Mouse (Mus musculus) forebrain, embryonic 11.5 days (tissue): ENCODE measurements at regions not wholly inside any gene's neighbourhood (a gene's known extent, or its start where the extent isn't known, plus 50 kb on each side); places are given as distances from the start of the nearest gene placed in this dataset.

Experiments used
- ATAC-seq: fragments of 200-750 bp; cut with Nextera tagmentation; replicated peaks from 2 replicates; pipeline ENCODE4 v1.8.0; 2017; ENCODE audit warnings: moderate TSS enrichment; ENCODE audit not compliant: low FRiP score
- DNase-seq: peaks from one replicate; pipeline ENCODE4 v3.0.0-alpha.2; 2017; ENCODE audit warnings: low spot score
- H3K27ac ChIP-seq: fragments of 300-500 bp; sonication (generic); 2 replicates; pipeline ENCODE4 v1.5.1; 2014; ENCODE audit warnings: low read depth, low read length
- H3K27me3 ChIP-seq: fragments of 300-500 bp; sonication (generic); 2 replicates; pipeline ENCODE4 v1.6.1; 2014; ENCODE audit warnings: mild to moderate bottlenecking, low read length, mixed read lengths; ENCODE audit not compliant: control insufficient read depth, insufficient read depth
- H3K36me3 ChIP-seq: fragments of 300-500 bp; sonication (generic); 2 replicates; pipeline ENCODE4 v1.6.1; 2014; ENCODE audit warnings: mild to moderate bottlenecking, low read length, moderate library complexity, mixed read lengths; ENCODE audit not compliant: control insufficient read depth, insufficient read depth
- H3K4me1 ChIP-seq: fragments of 300-500 bp; sonication (generic); replicated peaks from 2 replicates; pipeline ENCODE4 v1.6.1; 2014; ENCODE audit warnings: low read length, mixed read lengths; ENCODE audit not compliant: control insufficient read depth, insufficient read depth
- H3K4me2 ChIP-seq: fragments of 300-500 bp; sonication (generic); 2 replicates; pipeline ENCODE4 v1.6.1; 2014; ENCODE audit warnings: low read depth, mild to moderate bottlenecking, low read length, moderate library complexity, mixed read lengths; ENCODE audit not compliant: severe bottlenecking
- H3K4me3 ChIP-seq: fragments of 300-500 bp; sonication (generic); 2 replicates; pipeline ENCODE4 v1.5.1; 2014; ENCODE audit warnings: low read depth, low read length
- H3K9ac ChIP-seq: fragments of 300-500 bp; sonication (generic); 2 replicates; pipeline ENCODE4 v1.6.1; 2014; ENCODE audit warnings: low read length
- H3K9me3 ChIP-seq: fragments of 300-500 bp; sonication (generic); 2 replicates; pipeline ENCODE4 v1.6.1; 2016; ENCODE audit warnings: low read length, mixed read lengths; ENCODE audit not compliant: control insufficient read depth
- WGBS: fragments of 180-500 bp; shearing (Covaris S2); extraction: QIAGEN DNeasy Blood & Tissue Kit; methylation state at CpG from one replicate; pipeline ENCODE4 v1.1.7; 2014; 5-methylcytosine and 5-hydroxymethylcytosine counted together

DNA sequence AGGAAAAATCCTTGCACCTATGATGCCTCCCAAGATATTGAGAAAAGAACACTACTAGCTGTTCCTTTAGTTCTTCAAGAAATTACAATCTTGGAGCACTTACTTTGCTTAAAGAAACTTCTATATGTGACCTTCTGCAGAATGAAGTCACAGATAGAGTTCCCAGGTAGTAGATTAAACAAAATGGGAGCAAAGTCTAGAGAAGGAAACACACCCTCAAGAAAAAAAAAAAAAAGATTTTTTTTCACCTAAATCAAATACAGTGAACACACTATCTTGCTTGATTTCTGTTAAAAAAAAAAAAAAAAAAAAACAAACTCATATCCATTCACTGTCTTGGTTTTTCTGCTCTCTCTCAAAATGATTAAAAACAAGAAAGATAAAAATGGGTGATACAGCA lies 76.6 kb upstream of the Kynu start:
- H3K27ac ChIP-seq, result no peak overlapping the region
- no peak overlapping the region for H3K4me3 ChIP-seq
- no peaks in the 10 kb centered on the region for H3K4me1 ChIP-seq
- H3K36me3 ChIP-seq, result no peaks in the 10 kb centered on the region
- no peak for DNase-seq
- H3K9ac ChIP-seq, result no peak overlapping the region
- H3K4me2 ChIP-seq, result no peak overlapping the region
- ATAC-seq, result no peak
- no peaks in the 10 kb centered on the region for H3K27me3 ChIP-seq
- H3K9me3 ChIP-seq, result no peaks in the 10 kb centered on the region

DNA sequence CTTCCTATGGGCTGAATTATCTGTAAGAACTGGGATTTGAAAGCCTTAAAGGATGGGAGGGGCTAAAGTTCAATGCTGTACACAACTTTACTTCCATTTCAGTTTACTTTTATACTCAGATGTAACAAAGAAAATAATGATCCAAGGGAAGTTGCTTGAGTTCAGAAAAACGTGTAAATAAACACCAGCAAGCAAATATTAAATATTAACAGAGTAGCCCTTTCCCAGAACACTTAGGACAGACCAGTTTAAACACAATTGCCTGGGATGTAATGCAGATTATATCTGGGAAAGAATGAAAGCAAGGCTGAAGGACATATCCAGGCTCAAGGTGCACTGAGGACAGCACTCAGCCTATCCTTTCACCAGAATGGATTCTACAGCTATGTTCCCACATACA lies 75.3 kb upstream of the Kynu start:
- Histone ChIP-seq H3K9me3 (no peaks in the 10 kb centered on the region), H3K4me1 (no peaks in the 10 kb centered on the region), H3K4me2 (no peak overlapping the region), H3K27ac (no peak overlapping the region), H3K4me3 (no peak overlapping the region), H3K9ac (no peak overlapping the region), H3K27me3 (no peaks in the 10 kb centered on the region), H3K36me3 (no peaks in the 10 kb centered on the region)
- ATAC-seq (no peak), DNase-seq (no peak)
- WGBS, result 56% methylated on average over 1 of the region's 1 CpGs
